Mouse (Mus musculus): ENCODE results near the gene Dab2. TPM values are rescaled to one million over a fixed set of nuclear protein-coding genes. Genes with fewer than 3 reads are reported as not detected.

The Dab2 gene
- 10 to 100 TPM in 1 of 2 experiments, 1 to 10 TPM in 1; 9.4 to 15.3 TPM for total RNA-seq (2021)

DNA sequence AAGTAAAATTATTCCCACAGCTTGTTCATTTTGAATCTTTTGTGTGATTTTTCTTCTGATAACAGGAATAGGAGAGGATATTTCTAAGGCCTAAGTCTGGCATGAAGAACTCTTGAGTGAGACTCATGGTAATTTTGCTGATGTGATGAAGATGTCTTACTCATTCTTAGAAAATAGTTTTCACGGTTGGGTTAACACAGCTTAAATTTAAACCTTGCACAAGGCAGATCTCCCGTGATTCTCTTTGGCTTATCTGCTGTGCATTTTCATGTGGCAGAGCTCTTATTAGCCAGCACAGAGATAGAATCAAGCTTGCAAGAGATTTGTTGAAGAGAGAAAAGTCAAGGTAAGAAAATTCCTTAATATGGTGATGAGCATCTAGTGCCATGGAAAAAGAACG is at the start of gene Dab2:
Gene Dab2 (plus strand): TSS at position 235 of the 400 bp plus-strand sequence.
- intact Hi-C loops (cut with DNase I), result no loop called here
- DNase-seq (ENCODE audit: low spot score in 2 of 2), result no peak

DNA sequence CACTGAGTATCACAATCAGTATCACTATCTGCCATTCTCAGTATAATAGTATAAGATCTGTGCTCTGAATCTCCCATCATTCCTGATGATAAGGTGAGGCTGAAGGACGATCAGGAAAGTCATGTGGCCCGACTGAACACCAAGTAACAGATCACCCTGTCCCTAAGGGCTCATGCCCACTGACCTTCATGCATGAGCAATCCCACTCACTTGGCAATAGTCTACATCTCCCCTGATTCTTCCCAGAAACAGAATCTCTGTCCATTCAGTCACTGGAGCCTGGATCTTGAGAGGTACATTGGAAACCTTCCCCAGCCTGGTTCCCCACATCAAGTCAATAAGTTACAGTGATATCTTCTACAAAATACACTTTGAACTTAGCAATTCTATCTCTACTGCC is 46.1 kb upstream of the Dab2 start:
- intact Hi-C loops (cut with DNase I), result no loop called here
- no peak for DNase-seq (ENCODE audit: low spot score in 2 of 2)

DNA sequence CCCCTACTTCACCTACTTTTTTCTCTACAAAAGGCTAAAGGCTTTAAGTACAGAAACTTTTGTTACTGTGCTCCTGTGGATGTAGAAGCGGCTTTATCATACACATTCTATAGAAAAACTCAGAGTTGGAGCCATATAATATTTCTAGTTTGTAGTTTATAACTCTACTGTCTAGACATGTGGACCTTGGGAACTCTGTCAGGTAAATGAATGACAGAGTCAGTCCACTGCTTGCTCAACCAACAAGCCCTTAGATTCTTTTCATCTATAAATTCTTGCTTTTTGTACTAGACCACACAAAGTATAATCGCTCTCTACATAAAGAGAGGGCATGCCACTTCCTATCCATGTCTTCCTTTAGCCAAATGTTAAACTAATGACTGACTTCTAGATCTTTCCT is 45.2 kb upstream of the Dab2 start:
- intact Hi-C loops (cut with DNase I), result no loop called here
- DNase-seq (ENCODE audit: low spot score in 2 of 2), result no peak

DNA sequence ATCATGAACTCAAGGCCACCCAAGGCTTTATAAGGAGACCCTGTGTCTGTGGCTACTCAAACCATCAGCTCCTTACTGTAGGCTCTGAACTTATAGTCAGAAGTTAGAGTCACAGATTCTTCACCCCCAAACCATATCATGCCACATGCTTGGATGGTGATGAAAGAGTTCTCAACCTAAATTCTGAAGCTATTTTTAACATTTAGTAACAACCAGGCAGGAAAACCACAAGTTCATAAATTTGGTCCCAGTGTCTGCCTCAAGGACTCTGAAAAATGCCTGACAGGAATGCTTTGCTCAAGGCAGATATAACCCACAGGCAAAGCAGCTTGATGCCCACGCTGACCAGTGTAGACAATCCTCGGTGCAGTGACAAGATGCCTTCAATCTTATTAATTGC is 42.5 kb upstream of the Dab2 start:
- no peak for DNase-seq (ENCODE audit: low spot score in 2 of 2)
- intact Hi-C loops (cut with DNase I), result no loop called here

DNA sequence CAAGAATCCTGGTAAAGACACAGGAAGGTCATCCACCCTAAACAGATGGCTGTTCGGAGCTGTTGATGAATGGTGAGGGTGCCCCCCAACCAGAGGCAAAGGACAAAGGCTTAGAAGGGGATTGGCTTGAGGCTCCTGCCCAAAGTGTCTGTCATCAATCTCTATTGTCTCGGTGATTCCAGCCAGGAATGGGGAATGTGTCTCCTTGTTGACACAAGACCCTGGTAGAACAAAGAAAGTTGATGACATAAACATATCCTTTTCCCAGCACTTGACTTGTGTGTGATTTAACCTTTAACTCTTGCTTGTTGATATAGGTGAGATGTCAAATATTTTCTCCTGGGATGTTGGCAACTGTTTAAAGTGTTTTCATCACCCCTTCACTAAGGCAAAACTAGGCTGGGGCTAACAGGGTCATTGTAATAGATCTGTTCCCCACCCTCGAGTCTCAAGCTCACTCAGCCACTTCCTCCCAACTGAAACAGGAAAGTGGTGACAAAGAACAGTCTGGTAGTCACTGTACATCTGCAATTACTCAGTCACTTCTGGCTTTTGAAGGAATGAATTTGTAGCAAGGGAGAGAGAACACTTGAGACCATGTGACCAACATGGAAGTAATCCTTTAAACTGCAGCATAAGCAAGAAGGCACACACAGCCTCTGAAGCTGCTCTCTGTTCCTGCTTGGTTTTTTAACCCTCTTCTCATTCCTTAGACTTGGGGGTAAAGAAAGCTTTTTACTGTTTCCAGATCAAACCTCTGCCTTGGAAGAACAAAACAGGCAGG is 39.4 kb upstream of the Dab2 start:
- DNase-seq (ENCODE audit: low spot score in 2 of 2), result no peak
- intact Hi-C loops (cut with DNase I), result no loop called here

DNA sequence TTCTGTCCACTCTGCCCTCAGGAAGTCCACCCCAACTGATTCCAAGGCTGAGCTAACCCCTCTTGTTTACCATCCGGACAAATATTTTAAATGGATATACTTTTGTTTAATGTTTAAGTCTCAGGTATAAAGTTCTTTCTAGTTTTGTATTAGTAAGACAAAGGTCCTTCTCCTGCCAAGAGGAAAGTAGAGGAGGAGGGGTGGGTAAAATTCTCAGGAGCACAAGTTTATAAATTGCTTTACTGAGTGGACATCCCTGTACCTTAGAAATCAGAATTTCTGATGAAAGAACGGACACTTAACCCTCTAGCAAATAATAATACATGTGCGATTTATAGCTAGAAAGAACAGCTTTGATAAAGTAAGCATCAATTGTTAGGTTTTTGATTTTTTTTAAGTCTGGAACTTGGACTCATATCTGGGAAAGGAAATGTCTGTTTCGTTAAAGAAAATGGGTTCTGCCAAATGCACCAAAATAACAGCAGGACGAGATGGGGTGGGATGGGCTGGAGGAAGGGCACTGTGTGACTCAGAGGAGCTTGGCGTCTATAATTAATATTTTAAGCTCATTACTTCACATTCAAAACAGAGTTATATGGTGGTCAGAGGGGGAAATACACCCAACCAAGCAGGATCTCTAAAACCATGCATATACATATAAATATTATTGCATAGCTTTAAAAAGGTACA is 38.7 kb upstream of the Dab2 start:
- intact Hi-C loops (cut with DNase I), result no loop called here
- no peak for DNase-seq (ENCODE audit: low spot score in 2 of 2)

DNA sequence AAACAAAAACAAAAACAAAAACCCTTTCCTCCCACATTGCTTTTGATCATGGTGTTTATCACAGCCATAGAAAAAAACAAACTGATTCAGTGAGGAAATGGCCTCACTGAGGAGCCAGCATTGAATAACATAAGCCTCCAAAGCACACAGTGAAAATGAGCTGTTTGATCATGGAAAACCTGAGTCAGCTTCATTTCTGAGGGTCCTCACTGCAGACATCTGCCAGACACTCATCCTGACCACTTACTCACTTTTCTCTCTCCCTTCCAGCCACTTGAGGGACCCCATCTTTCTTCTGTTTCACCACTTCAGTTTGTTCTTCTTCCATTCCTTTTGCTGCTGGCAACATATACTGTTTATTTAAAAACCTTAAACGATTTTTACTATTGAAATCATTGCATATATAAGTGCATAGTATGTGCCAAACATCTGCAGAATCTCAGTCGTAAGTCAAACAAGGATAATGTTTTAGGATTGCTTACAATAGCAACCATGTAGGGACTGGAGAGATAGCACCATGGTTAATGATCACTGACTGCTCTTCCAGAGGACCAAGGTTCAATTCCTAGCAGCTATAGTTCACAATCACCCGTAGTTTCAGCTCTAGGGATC is 32.3 kb upstream of the Dab2 start:
- DNase-seq (ENCODE audit: low spot score in 2 of 2), result no peak
- intact Hi-C loops (cut with DNase I), result no loop called here

DNA sequence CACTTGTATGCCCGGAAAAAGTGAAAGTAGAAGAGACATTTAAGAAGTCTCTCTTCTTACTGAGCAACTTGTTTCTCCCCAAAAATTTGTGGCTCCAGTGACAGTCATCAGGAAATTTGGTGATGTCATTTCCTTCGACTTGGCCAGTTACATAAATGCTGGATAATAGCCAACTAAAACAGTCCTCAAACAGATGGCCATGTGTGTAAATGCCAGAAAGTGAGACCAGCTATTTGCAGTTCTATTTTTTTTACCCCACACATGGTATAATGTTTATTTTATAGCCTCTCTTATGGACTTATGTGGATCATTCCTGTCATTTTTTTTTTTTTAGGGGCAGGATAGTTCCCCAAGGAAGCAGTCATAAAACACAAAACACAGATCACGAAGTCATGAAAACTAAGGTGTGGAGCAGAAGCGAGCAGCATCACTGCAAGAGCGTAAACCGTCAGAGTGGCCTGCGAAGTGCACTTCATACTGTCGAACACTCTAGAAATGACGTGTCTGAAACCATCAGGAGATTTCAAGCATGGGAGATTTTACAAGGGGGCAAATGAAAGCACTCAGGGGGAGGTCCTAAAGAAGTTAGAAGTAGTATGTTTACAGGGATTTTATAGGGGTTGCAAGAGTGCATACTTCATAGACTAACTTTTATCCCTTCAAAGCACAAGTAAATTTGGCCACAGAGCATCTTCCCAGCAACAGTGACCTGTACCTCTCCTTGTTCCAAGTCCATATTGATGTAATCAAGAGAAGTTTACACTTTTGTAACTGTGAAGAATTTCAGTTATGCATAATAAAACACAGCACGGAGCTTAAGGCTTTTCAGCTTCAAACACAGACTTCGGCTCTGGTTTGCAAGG is 20.8 kb upstream of the Dab2 start:
- intact Hi-C loops (cut with DNase I), result no loop called here
- DNase-seq (ENCODE audit: low spot score in 2 of 2), result no peak

DNA sequence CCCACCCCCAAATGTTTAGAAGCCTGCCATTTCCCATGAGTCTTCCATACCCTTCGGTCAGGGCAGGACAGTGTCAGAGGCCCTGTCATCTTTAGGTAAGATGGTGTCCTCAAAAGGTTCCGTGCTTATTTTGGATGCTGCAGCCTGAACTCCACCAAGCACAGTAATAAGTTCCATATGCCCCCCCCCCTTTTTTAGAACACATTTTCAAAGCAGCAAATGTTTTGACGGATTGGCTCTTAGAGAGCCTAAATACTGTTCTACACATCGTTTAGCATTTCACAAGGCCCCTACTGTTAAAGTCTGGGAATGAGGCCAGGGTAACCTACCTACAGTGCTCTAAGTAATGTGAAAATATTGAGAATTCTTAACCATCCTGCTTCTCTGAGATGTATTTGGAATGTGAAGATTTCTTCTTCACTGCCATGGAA is 19.6 kb upstream of the Dab2 start:
- intact Hi-C loops (cut with DNase I), result no loop called here
- DNase-seq (ENCODE audit: low spot score in 2 of 2), result no peak

DNA sequence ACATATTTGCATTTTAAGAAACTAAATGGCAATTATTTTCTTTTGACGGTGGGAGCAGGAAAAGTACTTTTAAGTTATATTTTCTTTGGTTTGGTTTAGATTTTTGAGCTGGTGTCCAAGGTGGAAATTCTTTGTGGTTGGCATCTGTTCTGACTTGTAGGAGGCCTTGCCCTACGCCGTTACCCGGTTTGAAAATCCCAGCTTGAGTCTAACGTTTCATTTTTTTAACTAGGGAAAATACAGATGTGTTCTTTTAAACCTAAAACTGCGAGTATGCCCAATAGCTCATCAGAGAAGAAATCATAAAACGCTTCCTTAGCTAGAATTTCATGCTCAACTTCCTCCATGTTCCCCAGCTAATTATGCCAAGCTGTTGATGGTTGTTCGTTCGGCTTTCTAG is 16.3 kb upstream of the Dab2 start:
- intact Hi-C loops (cut with DNase I), result no loop called here
- DNase-seq (ENCODE audit: low spot score in 2 of 2), result no peak

DNA sequence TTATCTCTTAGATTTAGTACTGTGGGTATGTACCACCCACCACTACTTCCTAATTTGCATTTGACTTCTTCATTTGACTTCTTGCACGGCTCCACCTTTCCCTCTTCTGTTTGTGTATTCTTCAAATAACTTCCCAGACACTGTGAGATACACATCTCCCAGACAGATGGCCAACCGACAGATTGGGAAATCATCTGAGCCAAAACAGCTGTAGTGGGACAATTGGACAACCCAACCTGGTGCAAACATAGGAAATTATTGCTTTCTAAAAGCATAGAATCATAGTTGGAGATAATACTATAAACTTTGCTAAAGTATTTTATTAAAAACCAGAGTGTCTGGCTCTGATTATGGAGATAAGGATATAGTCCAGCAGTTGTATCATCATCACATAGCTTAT is 3.5 kb upstream of the Dab2 start:
- intact Hi-C loops (cut with DNase I), result no loop called here
- DNase-seq (ENCODE audit: low spot score in 2 of 2), result no peak

DNA sequence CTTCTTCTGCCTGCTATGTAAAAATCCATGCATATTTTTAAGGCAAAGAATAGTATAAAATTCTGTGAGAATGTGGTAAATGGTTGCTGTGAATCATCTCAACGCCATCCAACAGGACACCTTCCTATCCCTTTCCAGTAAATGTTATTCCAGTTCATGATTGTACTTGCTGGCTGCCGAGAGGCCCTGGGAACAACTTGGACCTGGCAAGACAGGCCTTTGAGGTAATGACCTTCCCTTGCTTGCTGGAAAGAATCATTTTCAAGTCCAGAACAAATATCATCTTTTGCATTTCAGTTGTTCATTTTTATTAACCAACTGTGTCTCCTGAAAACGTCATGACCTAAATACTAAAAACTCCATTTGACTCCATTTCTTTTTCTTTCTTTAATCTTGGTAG is 862 bp upstream of the Dab2 start:
- no peak for DNase-seq (ENCODE audit: low spot score in 2 of 2)
- intact Hi-C loops (cut with DNase I), result no loop called here

DNA sequence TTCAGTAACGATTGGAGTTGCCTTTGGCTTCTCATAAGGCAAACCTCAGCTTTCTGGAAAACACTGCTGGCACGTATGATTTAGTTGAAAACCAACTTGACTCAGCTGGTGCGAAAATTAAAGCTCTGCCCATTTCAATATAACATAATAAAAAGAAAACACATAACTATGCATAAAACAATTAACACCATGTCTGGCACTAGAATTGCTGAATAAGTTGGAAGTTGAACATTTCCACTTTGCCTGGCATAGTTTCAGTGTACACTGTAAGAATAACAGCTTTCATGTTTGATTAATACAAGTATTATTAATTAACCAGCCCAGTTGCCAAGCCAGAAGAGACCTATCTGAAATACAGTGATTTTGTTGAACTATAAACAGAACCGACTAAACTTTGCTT is 2.6 kb downstream of the Dab2 start:
- intact Hi-C loops (cut with DNase I), result no loop called here
- DNase-seq (ENCODE audit: low spot score in 2 of 2), result no peak

DNA sequence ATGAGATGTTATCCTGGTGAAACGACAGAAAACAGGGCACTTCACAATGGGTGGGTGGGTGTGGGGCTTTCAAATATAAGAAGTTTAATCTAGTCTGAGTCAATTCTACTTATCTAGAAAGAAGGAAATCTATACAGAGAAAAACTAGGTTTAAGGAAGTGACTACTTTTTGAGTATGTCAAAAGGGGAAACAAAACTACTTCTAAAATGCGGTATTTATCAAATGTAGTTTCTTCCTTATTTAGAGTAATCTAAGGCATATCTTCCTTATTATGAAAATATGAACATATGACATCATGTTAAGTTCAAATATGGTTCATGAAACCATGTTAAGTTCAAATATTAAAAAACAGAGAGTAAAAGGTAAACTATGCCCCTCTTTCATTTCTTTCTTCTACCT is 4.2 kb downstream of the Dab2 start:
- intact Hi-C loops (cut with DNase I), result no loop called here
- no peak for DNase-seq (ENCODE audit: low spot score in 2 of 2)

DNA sequence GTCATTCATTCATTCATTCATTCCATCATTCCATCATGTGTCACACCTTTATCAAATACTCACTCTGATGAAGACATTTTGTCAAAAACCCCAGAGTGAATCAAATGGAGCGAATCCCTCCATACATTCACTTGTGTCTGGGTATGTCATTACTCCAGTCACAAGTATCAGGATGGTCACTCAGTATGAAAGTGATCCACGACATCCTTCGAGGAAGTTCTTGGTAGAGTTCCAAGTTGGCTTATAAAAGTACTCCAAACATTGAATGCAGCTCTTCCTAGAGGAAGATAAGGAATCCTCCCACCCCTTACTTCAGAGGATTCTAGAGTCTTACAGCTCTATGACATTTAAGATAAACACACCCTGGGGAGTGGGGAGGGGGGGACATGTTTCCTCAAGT is 10.0 kb downstream of the Dab2 start:
- DNase-seq (ENCODE audit: low spot score in 2 of 2), result no peak
- intact Hi-C loops (cut with DNase I), result no loop called here

DNA sequence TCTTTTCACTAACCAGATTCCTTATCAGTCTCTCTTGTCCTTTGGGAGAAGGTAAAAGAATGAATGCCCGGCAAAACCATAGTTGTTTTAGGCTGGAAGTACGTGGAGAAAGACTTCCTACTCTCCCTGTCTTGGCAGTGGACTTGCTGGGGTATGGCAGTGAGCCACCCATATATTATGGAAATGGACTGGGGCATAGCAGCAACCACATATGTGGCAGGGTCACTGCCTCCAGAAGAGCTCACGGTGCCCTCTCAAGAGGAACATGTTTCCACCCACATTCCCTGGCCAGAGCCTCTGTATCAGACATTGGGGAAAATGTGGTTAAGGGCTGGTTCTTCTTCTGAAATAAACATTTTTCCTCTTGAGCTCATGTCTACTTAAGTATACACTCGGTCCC is 10.8 kb downstream of the Dab2 start:
- intact Hi-C loops (cut with DNase I), result no loop called here
- no peak for DNase-seq (ENCODE audit: low spot score in 2 of 2)

DNA sequence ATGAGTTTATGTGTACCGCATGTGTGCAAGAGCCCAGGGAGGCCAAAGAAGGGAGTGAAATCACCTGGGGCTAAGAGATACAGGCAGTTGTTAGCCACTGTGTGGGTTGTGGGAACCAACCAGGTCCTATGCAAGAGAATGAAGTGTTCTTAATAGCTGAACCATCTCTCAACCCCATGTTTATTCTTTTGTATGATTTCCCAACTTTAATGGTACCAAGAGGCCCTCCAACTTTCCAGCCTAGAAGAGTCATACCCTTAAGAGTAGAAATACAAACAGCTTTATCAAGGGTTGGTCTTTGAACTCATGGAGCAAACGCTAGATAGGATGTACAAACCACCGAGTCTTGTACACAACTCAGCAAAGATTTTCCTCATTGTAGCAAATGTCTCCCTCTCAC is 12.8 kb downstream of the Dab2 start:
- intact Hi-C loops (cut with DNase I), result no loop called here
- DNase-seq (ENCODE audit: low spot score in 2 of 2), result no peak

DNA sequence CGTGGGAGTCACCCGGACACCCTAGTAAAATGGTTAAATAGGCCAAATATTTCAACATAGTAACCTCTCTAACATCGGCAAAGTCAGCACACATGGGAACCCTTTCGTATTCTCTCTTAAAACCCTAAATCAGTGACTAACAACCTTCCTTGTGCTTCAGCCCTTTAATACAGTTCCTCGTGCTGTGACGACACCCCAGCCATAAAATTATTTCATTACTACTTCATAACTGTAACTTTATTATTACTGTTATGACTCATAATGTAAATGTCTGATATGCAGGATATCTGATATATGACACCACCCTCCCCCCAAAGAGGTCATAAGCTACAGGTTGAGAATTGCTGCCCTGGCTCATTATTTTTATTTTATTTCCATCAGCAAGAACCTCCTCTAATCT is 19.8 kb downstream of the Dab2 start:
- DNase-seq (ENCODE audit: low spot score in 2 of 2), result no peak
- intact Hi-C loops (cut with DNase I), result no loop called here

DNA sequence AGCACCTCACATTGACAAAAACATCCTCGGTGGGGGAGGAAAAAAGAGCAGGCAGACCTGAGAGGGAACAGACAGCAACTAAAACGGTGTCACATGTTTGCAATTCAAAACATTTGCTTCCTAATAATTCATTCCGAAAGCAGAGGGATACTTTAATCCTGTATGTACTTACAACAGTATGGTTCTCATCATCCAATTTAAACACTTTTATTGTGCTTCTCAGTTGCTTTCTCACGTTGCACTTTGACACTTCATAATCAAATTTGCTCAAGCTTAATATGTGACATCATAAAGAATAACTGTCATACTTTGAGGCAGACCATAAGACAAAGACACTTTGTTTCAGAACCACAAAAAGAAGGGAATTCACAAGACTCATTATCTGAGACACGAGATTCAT is 20.9 kb downstream of the Dab2 start:
- intact Hi-C loops (cut with DNase I), result no loop called here
- DNase-seq (ENCODE audit: low spot score in 2 of 2), result no peak

DNA sequence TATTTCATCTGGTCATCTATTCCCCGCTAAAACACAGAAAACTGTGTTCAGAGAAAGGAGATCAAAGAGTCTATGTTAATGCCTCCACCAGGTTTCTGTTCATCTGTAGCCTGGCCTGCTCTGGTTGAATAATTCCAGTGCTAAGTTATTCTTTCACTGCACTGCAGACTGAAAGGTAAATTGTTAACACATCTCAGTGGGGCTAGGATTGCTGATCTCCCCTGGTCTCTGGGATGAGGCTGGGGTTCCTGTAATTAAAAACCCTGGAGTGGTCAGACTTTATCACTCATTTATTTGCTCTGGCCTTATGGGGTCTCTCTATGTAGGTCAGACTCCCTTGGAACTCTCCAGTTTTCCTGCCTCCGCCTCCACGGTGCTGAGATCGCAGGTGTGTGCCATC is 21.7 kb downstream of the Dab2 start:
- no peak for DNase-seq (ENCODE audit: low spot score in 2 of 2)
- intact Hi-C loops (cut with DNase I), result no loop called here
